Mouse (Mus musculus) lung, adult 2 months (tissue): ENCODE measurements at regions not wholly inside any gene's neighbourhood (a gene's known extent, or its start where the extent isn't known, plus 50 kb on each side); places are given as distances from the start of the nearest gene placed in this dataset.

Experiments
- CTCF ChIP-seq: fragments of 200-500 bp; IDR thresholded peaks from 2 replicates; pipeline ENCODE4 v1.5.1; 2011; ENCODE audit warnings: mild to moderate bottlenecking, low read length, control low read depth; ENCODE audit not compliant: insufficient read depth
- POLR2A ChIP-seq: fragments of 200-500 bp; IDR thresholded peaks from 2 replicates; pipeline ENCODE4 v1.6.1; 2011; ENCODE audit warnings: low read depth, mild to moderate bottlenecking, control low read depth, low read length, borderline replicate concordance; ENCODE audit errors: extremely low read depth

GRCm38 (mm10) chr17:75891564-75891963 lies 339.8 kb upstream of the Fam98a start:
- TF ChIP-seq CTCF: no peak
- TF ChIP-seq POLR2A: no peak
